Mouse (Mus musculus) urinary bladder, postnatal 14 days (tissue): ENCODE data around the gene Gaa.
"Not testable (repeated sequence)": the region's sequence is repeated elsewhere in the genome, so short reads cannot be mapped to it uniquely, and the experiment has no call there.

Experiments
- DNase-seq: peaks from one replicate; pipeline ENCODE4 v3.0.0; 2021; ENCODE audit warnings: low spot score

Gaa gene

GRCm38 (mm10) chr11:119252854-119253541 is 14.7 kb upstream of the Gaa start:
- peak; percentile 31 for DNase-seq

DNA sequence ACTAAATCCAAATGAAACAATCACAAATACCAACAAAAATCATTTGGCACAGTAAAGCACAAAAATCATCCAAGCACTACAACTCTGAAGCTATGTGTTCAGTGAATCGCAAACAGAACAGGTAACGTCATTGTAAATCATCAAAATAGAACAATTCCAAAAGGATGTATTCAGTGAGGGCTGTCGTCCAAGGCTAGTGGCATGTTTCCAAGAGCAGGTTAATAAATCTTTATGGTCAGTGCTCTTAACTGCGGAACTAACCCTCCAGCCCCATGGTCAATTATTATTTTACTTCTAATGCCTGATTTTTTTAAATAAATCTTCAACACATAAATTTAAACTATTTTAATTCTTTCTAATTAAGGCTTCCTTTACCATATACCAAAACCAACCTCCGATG is 11.1 kb upstream of the Gaa start:
- not testable (repeated sequence) for DNase-seq

DNA sequence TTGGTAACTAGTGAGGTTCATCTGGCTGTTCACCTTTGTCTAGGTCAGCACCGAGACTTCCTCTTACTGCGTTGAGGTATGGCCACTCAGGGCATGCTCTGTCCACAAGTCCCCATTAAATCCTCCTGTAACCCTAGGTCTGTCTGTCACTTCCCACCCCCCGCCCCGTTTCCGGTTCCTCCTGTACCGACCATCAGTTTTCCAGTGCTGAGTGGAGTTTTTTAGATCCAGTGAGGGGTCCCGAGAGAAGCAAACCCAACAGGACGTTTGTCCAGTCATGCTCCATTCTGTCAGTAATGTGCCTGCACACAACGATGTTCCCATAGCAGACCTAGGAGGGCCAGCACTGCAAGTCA is 9.5 kb upstream of the Gaa start:
- no peak for DNase-seq

DNA sequence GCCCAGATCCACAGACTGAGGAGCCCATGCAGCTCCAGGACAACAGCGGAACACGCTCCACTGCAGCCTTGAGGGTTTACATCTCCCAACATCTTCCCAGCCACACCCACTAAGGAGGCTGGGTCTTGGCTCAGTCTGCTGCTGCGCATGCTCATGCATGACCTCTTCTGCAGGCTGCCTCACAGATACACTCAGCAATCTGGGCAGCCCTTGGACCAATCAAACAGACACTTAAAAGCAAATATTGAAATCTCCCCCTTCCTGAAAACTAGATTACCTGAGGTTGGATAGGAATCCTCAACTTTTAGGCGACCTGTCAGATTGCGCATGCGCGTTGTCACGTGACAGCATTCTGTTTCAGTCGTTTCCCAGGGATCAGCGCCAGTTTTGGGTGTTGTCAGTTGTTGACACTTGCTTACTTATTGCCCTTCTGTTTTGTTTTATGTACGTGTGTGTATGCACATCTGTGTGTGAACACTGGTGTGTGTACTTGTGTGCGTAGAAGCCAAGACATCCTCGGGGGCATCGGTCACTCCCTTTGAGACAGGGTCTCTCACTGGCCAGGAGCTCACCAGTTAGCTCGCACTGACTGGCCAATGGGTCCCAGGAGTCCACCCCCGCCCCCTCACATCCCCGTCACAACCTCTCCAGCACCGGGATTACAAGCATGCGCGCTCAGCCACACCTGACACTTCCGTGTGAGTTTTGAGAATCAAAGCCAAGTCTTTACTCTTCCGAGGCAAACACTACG is 8.9 kb upstream of the Gaa start:
- peak; percentile 75 for DNase-seq

- DNase-seq: no peak
Observed at GRCm38 (mm10) chr11:119259977-119260376, 7.7 kb upstream of the Gaa start.

- no peak for DNase-seq
Observed at GRCm38 (mm10) chr11:119264413-119264812, 3.3 kb upstream of the Gaa start.

DNA sequence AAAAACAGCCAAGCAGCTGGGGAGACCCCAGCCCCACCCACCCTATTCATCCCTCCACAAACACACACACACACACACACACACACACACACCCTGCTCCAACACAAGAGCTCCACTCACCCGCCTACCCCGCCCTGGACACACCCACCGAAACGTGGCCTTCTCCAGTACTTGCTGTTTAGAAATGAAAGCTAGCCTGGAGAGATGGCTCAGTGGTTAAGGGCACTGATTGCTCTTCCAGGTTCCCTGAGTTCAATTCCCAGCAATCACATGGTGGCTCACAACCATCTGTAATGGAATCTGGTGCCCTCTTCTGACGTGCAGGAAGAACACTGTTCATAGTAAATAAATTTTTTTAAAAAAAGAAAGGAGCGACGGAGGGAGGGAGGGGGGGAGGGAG is 1.9 kb upstream of the Gaa start:
- DNase-seq: no peak

DNA sequence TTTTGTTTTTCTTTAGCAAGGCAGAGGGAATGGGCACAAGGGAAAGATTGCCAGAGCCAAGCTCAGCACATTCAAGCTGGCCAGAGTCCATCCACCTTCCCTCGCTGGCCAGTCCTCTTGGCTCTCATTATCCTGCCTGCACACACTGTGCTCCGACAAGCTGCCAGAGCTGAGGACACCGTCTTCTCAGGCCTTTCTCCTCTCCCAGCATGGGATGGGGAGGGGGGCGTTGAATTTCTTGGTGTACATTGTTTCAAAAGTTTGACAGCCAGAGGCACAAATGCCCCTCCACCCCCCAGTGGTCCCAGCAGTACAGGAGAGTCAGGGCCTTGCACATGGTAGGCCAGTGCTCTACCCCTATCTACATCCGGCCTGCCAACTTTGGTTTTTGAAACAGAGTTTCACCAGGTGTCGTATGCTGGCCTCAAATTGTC is 429 bp upstream of the Gaa start:
- DNase-seq: peak; percentile 52

DNA sequence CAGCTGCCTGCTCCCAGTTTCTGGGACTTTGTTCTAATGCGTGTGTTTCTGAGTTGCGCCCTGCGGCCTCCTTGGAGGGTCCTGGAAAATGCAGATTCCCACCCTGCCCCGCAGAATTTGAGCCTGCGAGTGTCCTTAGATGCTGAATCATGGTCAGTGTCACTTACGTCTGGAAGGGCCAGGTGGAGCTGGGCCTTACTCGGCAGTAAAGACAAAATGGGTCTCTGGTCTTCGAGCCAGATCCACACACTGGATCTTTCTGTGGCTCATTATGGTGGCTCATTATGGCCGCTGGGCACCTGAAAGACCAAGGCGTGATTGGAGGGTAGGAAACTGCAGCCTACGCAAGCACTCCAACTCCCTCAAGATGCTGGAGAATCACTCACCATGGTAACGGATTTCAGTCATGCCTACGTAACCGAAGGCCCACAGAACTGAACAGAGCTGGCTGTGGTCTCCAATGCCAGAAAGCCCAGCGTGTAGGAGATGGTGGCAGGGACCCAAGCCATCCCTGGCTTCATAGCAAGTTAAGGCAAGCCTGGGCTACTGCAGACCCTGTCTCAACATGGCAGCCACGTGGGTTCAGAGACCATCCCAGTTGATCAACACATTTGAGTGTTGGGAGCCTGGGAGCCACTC is 989 bp downstream of the Gaa start:
- DNase-seq: no peak

GRCm38 (mm10) chr11:119272492-119272891 is 4.8 kb downstream of the Gaa start:
- DNase-seq: not testable (repeated sequence)

GRCm38 (mm10) chr11:119273186-119273930 is 5.7 kb downstream of the Gaa start:
- no peak for DNase-seq

DNA sequence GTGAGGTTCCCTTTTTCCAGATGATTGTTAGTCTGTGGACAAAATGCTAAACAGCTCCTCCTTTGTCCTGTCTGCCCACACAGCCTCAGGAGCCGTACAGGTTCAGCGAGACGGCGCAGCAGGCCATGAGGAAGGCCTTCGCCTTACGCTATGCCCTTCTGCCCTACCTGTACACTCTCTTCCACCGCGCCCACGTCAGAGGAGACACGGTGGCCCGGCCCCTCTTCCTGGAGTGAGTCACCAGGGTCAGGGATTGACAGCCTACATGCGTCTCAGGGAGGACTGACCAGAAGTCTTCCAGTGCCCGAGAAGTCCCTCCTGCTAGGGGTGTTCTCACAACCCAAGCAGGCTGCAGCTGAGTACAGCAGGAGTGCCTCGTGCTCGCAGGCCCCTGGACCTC is 13.3 kb downstream of the Gaa start:
- DNase-seq: peak; percentile 50

GRCm38 (mm10) chr11:119285791-119286527 is 18.3 kb downstream of the Gaa start:
- DNase-seq: no peak

DNA sequence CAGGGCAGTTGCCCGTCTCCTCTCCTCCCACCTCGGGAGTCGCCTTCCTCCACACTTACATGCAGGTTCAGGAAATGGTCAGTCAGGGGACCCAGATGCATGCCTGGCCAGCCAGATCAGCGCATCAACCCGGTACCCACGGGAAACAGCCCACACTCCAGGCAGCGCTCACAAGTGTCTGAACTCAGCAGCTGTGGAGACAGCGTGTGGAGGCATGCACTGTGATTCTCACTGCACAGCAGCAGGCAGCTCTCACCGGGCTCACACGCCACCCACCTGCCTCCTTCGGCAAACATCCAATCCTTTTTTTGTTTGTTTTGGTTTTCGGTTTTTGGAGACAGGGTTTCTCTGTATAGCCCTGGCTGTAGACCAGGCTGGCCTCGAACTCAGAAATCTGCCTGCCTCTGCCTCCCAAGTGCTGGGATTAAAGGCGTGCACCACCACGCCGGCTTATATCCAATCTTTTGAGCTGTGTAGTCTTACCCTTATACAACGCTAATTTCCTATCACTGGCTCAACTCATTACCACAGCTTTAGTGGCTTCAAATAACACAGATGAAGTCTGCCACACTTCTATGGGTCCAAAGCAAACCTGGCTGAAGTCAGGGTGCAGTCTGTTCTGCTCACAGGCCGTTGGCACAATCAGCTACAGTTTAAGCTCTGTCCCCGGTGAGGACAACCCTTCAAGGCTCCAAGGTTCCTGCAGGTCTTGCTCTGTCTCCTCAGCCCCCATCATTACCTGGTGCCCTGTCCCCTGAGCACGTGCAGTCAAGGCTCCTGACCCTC is 19.7 kb downstream of the Gaa start:
- no peak for DNase-seq

GRCm38 (mm10) chr11:119292861-119293260 is 25.2 kb downstream of the Gaa start:
- not testable (repeated sequence) for DNase-seq

DNA sequence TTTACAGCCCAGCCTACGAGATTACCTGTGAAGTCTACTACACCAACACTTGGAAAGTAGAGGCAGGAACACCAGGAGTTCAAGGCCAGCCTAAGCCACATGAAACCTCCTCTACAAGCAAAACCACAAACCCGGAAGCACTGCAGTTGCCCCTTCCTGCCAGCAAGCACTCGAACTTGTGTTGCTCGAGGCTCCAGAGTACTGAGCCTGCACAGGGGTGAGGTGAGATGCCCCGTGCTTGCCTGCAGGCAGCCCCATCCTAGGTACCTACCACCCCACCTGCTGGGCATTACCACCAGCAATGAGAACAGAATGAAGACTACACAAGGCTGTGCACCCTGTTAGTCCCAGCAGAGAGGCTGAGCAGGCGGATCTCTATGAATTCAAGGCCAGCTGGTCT is 30.3 kb downstream of the Gaa start:
- no peak for DNase-seq

DNA sequence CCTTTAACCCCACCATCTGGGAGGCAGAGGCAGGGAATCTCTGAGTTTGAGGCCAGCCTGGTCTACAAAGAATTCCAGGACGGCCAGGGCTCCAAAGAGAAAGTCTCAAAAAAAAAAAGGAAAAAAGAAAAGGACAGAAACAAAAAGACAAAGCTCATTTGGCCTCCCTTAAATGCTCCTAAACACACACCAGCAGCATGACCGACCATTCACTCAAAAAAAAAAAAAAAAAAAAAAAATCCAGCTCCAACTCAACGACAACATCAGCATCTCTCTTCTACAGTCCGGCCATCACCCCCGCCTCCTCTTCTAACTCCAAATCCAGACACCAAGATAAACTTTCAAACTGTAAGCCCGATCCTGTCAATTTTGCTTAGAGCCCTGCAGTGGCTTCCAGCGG is 31.2 kb downstream of the Gaa start:
- DNase-seq: no peak

GRCm38 (mm10) chr11:119299391-119300245 is 31.9 kb downstream of the Gaa start, which contains the start of gene Eif4a3:
Gene Eif4a3 (minus strand): TSS chr11:119300089.
- DNase-seq: peak; percentile 98

DNA sequence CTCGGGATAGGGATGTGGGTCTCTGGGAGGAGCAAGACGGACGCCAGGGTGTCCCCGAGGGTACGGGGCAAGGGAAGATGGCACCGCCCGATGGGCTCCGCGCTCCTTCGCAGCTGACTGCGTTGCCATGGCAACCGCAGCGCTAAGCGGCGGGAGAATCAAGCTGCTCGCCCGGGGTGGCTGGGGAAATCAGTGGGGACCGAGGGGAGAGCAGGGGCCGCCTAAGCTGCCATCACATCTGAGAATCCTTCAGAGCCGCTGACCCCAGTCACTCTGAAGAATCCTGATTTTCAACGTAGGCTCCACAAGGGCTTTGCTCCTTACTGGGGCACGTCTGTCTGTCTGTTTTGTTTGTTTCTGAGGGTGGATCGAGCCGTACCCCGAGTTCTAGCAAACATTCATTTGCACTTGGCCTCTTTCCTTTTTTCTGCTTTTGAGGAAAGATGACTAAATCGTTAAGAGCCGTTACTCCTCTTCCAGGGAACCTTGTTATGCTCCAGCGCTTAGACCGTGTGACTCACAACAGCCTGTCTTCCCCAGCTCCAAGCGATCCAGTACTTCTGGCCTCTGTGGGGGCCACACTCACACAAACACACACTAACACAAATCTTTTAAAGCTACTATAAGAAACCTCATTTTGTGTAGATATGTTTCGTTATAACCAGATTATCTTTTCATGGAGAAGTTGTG is 32.7 kb downstream of the Gaa start:
- DNase-seq: no peak
